Mouse (Mus musculus) thymus, postnatal 36 days (tissue): ENCODE results near the gene Ttn.

Experiments
- DNase-seq, 2 experiments: peaks; one replicate each; pipeline ENCODE4 v3.0.0; 2022; ENCODE audit warnings: mixed read lengths in 2 of 2

Gene Ttn

DNA sequence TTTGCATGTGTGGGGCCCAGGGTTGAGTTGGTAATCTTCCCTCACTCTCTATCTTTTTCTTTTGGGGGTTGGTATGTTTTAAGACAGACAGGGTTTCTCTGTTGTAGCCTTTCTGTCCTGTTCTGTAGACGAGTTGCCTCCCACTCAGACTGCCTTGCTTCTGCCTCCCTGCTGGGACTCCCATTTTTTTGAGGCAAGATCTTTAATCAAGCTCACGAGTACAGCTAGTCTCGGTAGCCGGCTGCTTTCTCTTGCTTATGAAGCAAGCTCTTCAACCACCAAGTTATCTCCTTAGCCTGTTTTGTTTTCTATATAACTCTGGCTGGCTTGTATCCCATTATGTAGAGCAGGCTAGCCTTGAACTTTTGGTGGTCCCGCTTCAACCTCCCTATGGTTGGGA, 288.6 kb downstream of the Ttn start:
- DNase-seq = no peak

DNA sequence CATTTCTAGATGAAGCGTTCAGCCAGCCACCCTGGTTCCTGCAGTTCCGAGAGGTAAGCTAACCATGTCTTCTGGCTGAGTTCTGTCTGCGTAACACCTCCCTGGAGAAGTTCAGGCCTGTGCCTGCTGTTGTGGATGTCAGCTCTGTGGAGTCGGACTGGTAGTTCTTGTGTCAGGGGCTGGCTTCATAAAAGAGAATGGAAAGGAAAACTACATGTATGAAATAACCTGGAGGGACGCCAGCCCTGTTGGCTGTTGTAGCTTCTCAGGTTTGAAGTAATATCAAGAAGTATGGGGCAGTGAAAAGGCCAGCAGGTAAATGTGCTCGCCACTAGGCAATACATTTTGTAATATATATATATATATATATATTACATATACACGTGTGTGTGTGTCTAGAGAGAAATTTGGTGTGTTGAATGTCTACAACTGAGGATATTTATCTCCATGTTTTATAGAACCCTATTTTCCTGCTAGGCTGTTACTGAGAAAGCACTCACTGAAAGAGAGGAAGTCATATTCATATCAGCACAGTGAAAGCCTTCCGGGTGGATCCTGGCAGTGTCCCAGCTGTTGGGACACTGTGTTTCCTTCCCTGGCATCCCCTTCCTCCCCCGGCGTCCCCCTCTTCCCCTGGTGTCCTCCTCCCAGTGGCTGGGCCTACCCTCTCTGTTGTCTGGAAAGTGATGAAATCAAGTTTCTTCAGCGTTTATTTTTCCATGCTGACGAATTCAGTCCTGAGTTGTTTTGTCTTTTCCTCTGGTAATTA, 291.7 kb downstream of the Ttn start:
- no peak for DNase-seq

DNA sequence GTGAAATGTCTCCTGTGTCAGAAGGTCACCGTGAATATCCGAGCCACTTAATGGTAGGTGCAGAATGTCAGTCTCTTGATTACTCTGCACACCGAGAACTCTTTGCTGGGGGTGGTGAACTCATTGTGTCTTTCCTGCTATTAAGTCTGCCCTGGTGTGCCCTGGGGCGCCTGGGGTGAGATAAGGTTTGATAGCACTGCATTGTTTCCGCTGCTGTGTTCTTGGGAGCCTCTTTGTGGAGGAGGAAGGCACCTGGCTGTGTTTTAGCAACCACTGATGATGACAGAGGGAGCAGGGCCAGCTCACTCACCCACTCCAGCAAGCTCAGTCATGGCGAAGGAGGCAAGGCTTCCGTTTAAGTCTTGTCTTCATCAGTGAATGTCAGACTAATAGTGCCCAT, 294.2 kb downstream of the Ttn start:
- DNase-seq = no peak

DNA sequence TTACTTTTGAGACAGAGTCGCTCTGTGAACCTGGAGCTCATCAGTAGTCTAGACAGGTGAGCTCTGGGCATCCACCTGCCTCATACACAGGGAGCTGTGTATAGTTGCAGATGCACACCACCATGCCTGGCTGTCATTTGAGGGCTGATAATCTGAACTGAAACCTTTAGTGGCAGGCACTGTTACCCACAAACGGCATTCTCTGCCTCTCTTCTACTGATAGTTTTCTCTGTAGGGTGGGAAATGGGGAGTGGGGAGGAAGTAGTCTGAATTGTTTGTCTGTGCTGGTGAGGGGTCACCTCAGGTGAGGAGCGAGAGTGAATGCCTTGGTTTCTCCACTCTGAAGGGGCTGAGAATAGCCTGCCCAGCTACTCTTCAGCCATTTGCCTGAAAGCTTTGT, 294.7 kb downstream of the Ttn start:
- DNase-seq = no peak

DNA sequence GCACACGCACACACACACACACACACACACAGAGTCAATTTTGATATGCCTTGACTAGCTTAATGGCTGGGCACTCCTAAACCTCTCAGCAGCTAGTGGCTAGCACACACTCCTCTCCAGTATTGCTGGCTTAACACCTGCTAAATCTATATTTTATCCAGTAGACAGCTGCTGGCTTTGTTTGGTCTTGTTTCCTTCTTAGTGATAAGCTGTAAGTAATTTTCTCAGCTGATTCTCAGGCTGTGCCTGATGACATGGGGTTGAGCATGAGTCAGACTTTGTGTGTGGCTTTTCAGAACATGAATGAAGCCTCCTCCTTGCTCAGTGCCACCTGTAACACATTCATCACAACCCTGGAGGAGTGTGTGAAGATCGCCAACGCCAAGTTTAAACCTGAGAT, 295.4 kb downstream of the Ttn start:
- DNase-seq = no peak

GRCm38 (mm10) chr2:76682301-76682700, 300.0 kb downstream of the Ttn start:
- no peak for DNase-seq

GRCm38 (mm10) chr2:76676401-76677226, 305.7 kb downstream of the Ttn start:
- no peak for DNase-seq

DNA sequence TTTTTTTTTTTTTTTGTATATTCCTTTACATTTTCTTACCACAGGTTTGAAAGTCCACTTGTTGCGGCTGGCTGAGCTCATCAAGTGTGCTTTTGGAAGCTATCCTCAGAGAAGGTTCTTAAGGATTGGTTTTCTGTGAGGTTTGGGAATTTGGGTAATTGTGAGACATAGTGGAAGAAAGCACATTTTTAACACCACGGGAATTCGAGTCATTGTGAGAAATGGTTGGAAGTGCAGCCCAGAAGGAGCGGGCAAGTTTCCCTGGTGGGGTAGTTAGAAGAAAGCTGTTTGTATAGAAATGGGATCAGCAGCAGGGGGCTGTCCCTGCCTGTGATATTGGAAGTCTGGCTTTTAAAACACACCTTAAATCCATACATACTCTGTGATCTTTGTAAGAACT, 306.4 kb downstream of the Ttn start:
- no peak for DNase-seq

GRCm38 (mm10) chr2:76675451-76675850, 306.9 kb downstream of the Ttn start:
- peak in 1 of 2 experiments; percentile 30 for DNase-seq

DNA sequence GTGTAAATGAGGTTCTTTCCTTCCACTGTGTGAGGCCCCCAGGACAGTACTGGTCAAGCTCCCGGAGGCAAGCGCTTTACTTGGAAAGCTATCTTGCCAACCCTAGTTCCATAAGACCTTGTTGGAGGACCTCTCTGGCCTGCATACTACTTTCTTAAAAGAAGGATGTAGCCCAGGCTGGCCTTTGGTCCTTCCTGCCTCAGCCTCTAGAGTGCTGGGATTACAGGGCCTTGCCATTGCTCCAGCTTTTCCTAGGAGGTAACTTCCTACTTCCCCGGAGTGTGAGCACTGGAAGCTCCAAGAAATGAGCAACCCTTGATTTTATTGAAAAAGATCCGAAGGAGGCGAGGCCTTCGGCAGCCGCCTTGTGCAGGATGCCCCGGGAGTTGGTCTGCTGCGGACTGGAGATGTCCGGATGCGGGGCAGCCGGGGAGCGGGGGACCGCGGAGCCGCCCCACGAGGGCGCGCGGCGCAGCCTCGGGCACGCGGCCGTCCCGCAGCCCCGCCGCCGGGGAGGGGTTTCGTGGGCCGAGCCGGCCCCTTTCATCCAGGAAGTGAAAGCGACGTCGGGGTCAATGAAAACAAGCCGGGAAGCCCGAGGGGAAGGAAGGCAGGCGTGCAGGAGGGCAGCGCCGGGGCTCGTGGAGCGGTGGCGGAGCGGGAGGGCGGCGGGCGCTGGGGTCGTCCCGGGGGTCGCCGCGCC, 307.5 kb downstream of the Ttn start, which contains the start of gene Plekha3:
Gene Plekha3, plus strand, starts transcription at position 557 of the 703 bp plus-strand sequence.
- peak; percentile 77 to 82 for DNase-seq

DNA sequence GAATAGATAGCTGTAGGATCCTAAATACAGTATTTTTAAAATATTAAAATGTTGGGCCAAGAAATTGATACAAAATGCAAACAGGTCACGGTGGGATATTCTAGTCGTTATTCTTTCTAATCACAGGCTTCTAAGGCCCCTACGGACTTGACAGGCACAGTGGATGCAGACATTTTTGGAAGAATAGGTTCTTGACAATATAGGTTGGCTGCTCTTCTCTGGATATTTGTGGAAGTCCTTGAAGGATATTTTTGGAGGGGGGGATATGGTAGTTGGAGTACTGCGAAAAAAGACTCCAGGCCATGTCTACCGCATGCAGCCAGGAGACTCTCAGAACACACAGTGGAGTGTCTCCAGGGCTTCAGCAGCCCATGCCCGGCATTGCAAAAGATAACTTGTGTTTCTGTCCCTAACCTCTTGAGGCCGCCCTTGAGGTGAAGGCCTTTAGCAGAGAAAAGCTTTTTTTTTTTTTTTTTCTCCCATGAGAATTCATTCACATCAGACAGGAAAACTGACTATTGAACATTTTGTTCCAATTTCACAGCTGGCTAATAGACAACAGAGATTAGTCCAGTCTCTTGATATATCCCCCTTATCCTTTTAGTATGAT, 308.8 kb downstream of the Ttn start:
- peak; percentile 54 to 64 for DNase-seq

DNA sequence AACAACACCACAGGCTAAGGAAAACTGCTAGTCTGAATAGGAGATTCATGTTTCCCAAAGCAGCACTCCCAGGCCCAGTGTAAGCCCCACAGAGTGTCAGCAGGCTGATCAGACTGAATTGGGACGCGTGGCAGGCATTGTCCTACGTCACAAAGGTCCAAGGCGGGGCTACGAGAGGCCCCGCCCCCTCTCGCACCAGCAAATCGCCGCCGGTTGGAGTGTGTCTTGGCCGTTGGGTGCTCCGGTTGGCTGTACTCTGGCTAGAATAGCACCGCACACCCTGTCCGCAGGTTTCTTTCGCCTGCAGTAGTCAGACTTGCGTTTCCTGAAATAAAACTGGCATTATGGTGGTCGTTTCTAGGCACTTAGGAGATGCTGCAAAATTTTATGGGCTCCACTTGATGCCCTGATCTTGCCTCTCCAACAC, 309.4 kb downstream of the Ttn start, which contains the start of gene Fkbp7:
Gene Fkbp7, minus strand, starts transcription at position 151 of the 427 bp plus-strand sequence.
- DNase-seq = peak; percentile 87 to 88

- DNase-seq = no peak
Measured at GRCm38 (mm10) chr2:76672134-76672745, 310.1 kb downstream of the Ttn start.

- no peak for DNase-seq
Measured at GRCm38 (mm10) chr2:76671641-76672040, 310.7 kb downstream of the Ttn start.

- no peak for DNase-seq
Measured at GRCm38 (mm10) chr2:76667200-76667599, 315.1 kb downstream of the Ttn start.

- no peak for DNase-seq
Measured at GRCm38 (mm10) chr2:76665531-76665930, 316.8 kb downstream of the Ttn start.

DNA sequence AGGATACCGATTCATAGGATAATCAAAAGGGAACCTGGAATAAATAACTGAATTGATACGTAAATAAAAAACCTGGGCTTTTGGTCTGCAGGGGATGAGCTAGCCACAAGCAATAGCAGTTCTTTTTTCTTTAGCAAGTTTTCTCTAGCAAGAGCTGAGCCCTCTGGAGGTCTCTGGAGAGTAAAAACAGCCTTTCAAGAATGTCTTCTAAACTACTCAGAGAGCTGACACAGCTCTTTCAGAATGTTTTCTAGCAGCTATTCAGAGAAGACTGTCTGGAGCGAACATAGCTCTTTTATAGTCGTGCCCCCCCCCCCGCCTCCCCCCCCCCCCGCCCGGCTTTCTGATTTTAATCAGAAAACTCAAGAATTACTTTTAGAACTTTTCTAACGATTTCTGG, 322.9 kb downstream of the Ttn start:
- DNase-seq = no peak

DNA sequence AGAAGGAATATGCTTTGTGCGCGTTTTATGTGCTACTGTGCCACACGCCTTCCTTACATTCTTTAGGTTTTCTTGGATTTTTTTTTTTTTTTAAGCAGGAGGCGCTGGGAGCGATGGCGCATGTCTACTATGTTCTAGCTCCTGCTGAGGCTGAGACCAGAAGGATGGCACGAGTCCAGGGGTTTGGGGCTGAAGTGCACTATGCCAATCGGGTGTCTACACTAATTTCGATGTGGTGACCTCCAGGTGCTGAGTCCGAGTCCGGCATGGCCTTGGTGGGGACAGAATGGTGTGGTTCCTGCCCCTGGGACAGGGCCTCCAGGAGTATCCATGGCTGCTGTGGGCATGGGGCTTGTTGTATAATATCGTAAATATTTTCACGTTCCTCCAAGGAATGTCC, 323.8 kb downstream of the Ttn start:
- DNase-seq = no peak

DNA sequence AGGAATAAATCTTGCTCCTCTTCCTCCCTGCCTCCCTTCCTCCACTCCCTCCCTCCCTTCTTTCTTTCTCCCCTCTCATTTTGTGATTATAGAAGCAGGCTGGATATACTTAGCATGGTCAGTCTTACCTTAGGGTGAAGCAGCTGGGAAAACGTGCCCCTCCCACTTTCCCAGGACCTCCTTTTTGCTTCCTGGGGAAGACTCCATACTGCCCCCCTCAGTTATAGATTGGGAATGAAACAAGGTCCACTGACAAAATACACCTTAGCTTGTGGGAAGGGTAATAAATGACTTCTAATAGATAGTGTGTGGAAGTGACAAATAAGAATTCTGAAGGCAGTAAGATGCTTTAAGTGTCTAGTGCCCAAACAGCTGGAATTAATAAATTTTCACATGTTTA, 326.4 kb downstream of the Ttn start:
- DNase-seq = no peak

- DNase-seq = no peak
Measured at GRCm38 (mm10) chr2:76655444-76655843, 326.9 kb downstream of the Ttn start.

DNA sequence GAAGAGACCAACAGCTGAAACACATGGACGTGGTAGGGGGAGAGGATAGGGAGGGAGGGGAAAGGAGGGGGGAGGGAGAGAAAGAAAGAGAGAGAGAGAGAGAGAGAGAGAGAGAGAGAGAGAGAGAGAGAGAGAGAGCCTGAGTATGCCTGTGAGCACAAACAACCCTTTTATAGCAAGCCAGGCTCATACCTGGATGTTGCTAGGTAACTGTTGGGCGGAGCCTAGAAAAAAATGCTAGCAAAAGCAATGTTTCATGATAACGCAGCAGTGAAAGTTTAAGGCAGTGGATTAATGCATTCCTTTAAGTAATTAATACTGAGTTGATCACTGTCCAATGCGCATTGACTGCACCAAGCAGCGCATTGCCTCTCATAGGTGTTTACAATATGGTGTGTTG, 327.7 kb downstream of the Ttn start:
- DNase-seq = no peak
